Mouse (Mus musculus): ENCODE data around the gene Hectd4. TPM values are rescaled to one million over a fixed set of nuclear protein-coding genes. Genes with fewer than 3 reads are reported as not detected.

Hectd4 gene
- polyA plus RNA-seq, 1 experiment: 61.5 TPM

DNA sequence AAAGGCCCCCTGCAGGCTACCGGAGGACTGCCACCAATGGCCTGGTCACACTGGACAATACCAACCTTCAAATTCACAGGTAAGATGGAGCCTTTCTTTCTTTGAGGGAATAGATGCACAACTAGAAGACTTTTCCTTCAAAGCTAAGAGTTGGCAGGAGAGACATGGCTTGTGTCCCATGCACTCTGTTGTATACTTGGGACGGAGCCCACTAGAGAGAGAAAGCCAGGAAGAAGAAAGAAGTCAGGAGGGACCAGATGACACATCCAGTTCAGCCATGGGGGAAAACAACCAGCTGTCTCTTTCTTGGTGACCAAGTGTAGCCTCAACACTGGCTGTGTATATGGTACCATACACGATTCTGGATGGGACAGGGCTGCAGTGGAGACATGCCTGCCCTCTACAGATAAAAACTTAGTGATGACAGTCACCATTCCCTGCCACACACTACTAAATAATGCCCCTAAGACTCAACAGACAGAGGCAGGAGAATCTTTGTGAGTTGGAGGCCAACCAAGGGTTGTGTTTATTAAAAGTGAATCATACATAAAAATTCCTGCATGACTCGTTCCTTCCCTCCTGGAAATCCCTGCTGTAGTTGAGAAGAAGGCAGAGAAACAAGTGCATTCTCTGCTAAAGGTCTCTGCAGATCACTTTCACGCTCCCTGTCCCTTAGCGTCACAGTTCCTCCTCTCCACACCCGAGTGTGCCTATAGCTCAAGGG lies 119.7 kb downstream of the Hectd4 start:
- H3K4me3 ChIP-seq (ENCODE audit: control insufficient read depth, insufficient read depth, low read length): no peak overlapping the region
- WGBS: 94% methylated on average over 7 of the region's 7 CpGs
- no peak for DNase-seq
- H3K27ac ChIP-seq (ENCODE audit: control insufficient read depth, insufficient read depth, low read length): no peak overlapping the region
- H3K36me3 ChIP-seq (ENCODE audit: control insufficient read depth, insufficient read depth, low read length): peaks cover 70% of the 10 kb centered on the region
- H3K4me1 ChIP-seq (replicated peaks; ENCODE audit: control insufficient read depth, insufficient read depth, low read length): peaks cover 13% of the 10 kb centered on the region
- TF ChIP-seq POLR2A (IDR thresholded peaks at IDR 0.05; ENCODE audit: control insufficient read depth, extremely low read depth, insufficient read depth, low read length, poor library complexity) (no peak), CTCF (IDR thresholded peaks at IDR 0.05; ENCODE audit: borderline replicate concordance, control insufficient read depth, extremely low read depth, insufficient read depth, low read length, poor library complexity) (no peak)
- H3K27me3 ChIP-seq (ENCODE audit: control insufficient read depth, insufficient read depth, low read length): no peaks in the 10 kb centered on the region

DNA sequence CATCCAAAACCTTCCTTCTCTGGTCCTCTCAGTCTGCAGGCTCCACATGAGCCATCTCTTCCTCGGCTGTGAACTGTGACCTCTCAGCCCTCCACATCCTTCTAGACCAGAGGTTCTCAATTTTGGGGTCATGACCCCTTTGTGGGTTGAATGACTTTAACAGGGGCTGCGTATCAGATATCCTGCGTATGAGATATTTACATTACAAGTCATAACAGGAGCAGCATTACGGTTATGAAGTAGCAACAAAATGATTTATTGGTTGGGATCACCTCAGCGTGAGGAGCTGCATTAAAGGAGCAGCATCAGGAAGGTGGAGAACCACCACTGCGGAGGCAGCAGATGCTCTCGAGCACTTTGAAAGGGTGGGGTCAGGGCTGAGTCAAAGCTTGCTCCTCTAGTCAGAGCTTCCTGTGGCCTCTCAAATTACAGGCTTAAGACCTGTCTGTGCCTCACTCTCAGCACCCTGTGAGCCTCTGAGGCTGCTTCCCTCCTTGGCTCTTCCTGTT lies 121.0 kb downstream of the Hectd4 start:
- no peak for TF ChIP-seq POLR2A (IDR thresholded peaks at IDR 0.05; ENCODE audit: control insufficient read depth, extremely low read depth, insufficient read depth, low read length, poor library complexity)
- TF ChIP-seq CTCF (IDR thresholded peaks at IDR 0.05; ENCODE audit: borderline replicate concordance, control insufficient read depth, extremely low read depth, insufficient read depth, low read length, poor library complexity): no peak
- peaks cover 73% of the 10 kb centered on the region for H3K36me3 ChIP-seq (ENCODE audit: control insufficient read depth, insufficient read depth, low read length)
- no peak overlapping the region for H3K4me3 ChIP-seq (ENCODE audit: control insufficient read depth, insufficient read depth, low read length)
- no peaks in the 10 kb centered on the region for H3K27me3 ChIP-seq (ENCODE audit: control insufficient read depth, insufficient read depth, low read length)
- peak overlapping the region; percentile 16; the same call in 1 of the 2 replicates for H3K27ac ChIP-seq (ENCODE audit: control insufficient read depth, insufficient read depth, low read length)
- WGBS: 50% methylated on average over 7 of the region's 7 CpGs
- peaks cover 10% of the 10 kb centered on the region for H3K4me1 ChIP-seq (replicated peaks; ENCODE audit: control insufficient read depth, insufficient read depth, low read length)
- DNase-seq: no peak

DNA sequence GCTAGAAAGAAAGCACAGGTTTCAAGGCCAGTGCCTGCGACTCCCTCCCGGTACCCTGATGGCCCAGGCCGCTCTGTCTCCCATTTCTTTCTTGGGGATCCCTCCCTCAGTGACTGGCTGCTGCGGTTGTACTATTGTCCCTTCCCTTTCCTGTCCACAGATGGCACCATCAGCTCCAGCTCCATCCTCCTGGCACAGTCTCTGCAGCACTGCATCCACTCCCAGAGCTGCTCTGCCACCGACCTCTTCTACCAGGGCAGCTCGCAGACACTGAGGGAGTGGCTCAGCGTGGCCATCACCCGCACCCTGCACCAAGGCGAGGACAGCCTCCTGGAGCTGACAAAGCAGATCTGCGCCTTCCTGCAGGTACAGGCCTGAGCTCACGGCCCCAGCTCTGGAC lies 122.5 kb downstream of the Hectd4 start:
- no peak for TF ChIP-seq POLR2A (IDR thresholded peaks at IDR 0.05; ENCODE audit: control insufficient read depth, extremely low read depth, insufficient read depth, low read length, poor library complexity)
- no peak for TF ChIP-seq CTCF (IDR thresholded peaks at IDR 0.05; ENCODE audit: borderline replicate concordance, control insufficient read depth, extremely low read depth, insufficient read depth, low read length, poor library complexity)
- H3K27ac ChIP-seq (ENCODE audit: control insufficient read depth, insufficient read depth, low read length): no peak overlapping the region
- peaks cover 10% of the 10 kb centered on the region for H3K4me1 ChIP-seq (replicated peaks; ENCODE audit: control insufficient read depth, insufficient read depth, low read length)
- peaks cover 63% of the 10 kb centered on the region for H3K36me3 ChIP-seq (ENCODE audit: control insufficient read depth, insufficient read depth, low read length)
- no peaks in the 10 kb centered on the region for H3K27me3 ChIP-seq (ENCODE audit: control insufficient read depth, insufficient read depth, low read length)
- DNase-seq: no peak
- 95% methylated on average over 11 of the region's 11 CpGs for WGBS
- H3K4me3 ChIP-seq (ENCODE audit: control insufficient read depth, insufficient read depth, low read length): no peak overlapping the region

DNA sequence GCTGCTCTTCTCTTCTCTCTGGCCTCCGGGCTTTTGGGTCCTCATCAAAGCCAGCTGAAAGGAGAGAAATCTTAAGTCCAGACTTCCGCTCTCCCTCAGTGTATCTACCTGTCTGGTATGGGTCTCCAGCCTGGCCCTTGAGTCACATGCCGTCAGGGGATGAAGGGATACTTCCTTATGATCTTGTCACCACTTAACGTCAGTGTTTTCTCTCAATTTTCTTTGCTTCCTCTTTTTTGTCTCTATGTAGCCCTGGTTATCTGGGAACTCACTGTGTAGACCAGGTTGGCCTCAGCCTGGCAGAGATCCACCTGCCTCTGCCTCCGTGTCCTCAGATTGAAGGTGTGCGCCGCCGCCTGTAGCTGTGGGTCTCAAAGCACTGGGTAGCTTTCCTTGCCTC lies 124.0 kb downstream of the Hectd4 start:
- Histone ChIP-seq H3K4me1 (replicated peaks; ENCODE audit: control insufficient read depth, insufficient read depth, low read length) (peaks cover 10% of the 10 kb centered on the region), H3K27ac (ENCODE audit: control insufficient read depth, insufficient read depth, low read length) (no peak overlapping the region), H3K27me3 (ENCODE audit: control insufficient read depth, insufficient read depth, low read length) (no peaks in the 10 kb centered on the region), H3K36me3 (ENCODE audit: control insufficient read depth, insufficient read depth, low read length) (peaks cover 50% of the 10 kb centered on the region), H3K4me3 (ENCODE audit: control insufficient read depth, insufficient read depth, low read length) (no peak overlapping the region)
- 96% methylated on average over 8 of the region's 8 CpGs for WGBS
- no peak for DNase-seq
- no peak for TF ChIP-seq POLR2A (IDR thresholded peaks at IDR 0.05; ENCODE audit: control insufficient read depth, extremely low read depth, insufficient read depth, low read length, poor library complexity)
- TF ChIP-seq CTCF (IDR thresholded peaks at IDR 0.05; ENCODE audit: borderline replicate concordance, control insufficient read depth, extremely low read depth, insufficient read depth, low read length, poor library complexity): no peak

DNA sequence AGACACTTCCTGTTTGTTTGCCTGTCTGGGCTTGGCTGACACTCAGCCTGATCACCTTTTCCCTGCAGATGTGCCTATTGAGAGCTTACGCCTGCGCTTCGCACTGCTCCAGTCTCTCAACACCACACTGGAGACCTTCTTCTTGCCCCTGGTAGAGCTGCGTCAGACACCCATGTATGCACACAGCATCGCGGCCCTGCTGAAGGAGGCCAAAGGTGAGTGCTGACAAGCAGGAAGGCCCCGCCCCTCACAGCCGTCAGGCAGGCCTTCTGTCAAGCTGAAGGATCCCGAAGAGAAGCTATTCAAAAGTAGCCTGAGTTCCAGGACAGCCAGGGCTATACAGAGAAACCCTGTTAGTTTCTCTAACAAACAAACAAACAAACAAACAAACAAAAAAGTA lies 139.2 kb downstream of the Hectd4 start:
- no peak for DNase-seq
- H3K27me3 ChIP-seq (ENCODE audit: control insufficient read depth, insufficient read depth, low read length): no peaks in the 10 kb centered on the region
- 95% methylated on average over 9 of the region's 9 CpGs for WGBS
- no peak overlapping the region for H3K4me3 ChIP-seq (ENCODE audit: control insufficient read depth, insufficient read depth, low read length)
- H3K36me3 ChIP-seq (ENCODE audit: control insufficient read depth, insufficient read depth, low read length): peaks cover 92% of the 10 kb centered on the region
- TF ChIP-seq POLR2A (IDR thresholded peaks at IDR 0.05; ENCODE audit: control insufficient read depth, extremely low read depth, insufficient read depth, low read length, poor library complexity) (no peak), CTCF (IDR thresholded peaks at IDR 0.05; ENCODE audit: borderline replicate concordance, control insufficient read depth, extremely low read depth, insufficient read depth, low read length, poor library complexity) (no peak)
- H3K27ac ChIP-seq (ENCODE audit: control insufficient read depth, insufficient read depth, low read length): no peak overlapping the region
- no peaks in the 10 kb centered on the region for H3K4me1 ChIP-seq (replicated peaks; ENCODE audit: control insufficient read depth, insufficient read depth, low read length)

DNA sequence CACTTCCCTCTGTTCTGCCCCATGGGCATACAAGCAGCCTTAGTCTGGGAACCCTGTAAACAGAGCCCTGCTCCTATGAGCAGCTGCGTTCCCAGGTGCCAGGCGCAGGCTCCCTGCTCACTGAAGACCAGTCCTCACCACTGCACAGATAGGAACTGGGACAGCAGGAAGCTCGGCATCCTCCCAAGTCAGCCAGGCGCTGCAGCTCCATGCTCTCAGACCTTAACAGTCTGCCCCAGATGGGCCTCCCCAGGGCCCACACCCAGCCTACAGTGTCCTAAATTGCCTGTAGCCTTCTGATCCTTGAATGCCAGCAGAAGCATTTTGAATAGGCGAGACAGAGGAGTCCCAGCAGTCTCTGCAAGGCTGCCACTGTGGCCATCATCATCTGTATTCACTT lies 141.7 kb downstream of the Hectd4 start:
- WGBS: 95% methylated on average over 5 of the region's 5 CpGs
- Histone ChIP-seq H3K27ac (ENCODE audit: control insufficient read depth, insufficient read depth, low read length) (no peak overlapping the region), H3K4me1 (replicated peaks; ENCODE audit: control insufficient read depth, insufficient read depth, low read length) (no peaks in the 10 kb centered on the region), H3K27me3 (ENCODE audit: control insufficient read depth, insufficient read depth, low read length) (no peaks in the 10 kb centered on the region), H3K4me3 (ENCODE audit: control insufficient read depth, insufficient read depth, low read length) (no peak overlapping the region), H3K36me3 (ENCODE audit: control insufficient read depth, insufficient read depth, low read length) (peaks cover 87% of the 10 kb centered on the region)
- TF ChIP-seq POLR2A (IDR thresholded peaks at IDR 0.05; ENCODE audit: control insufficient read depth, extremely low read depth, insufficient read depth, low read length, poor library complexity) (no peak), CTCF (IDR thresholded peaks at IDR 0.05; ENCODE audit: borderline replicate concordance, control insufficient read depth, extremely low read depth, insufficient read depth, low read length, poor library complexity) (no peak)
- DNase-seq: no peak

Measured in thymus, adult 2 months (tissue).